Mouse (Mus musculus) adrenal gland, adult 2 months (tissue): ENCODE results near the gene Prpf4. TPM values are rescaled to one million over a fixed set of nuclear protein-coding genes. Genes with fewer than 3 reads are reported as not detected.
A peak's percentile ranks its signal among the peaks of the same experiment; 100 is the strongest.

Experiments
- DNase-seq: peaks from one replicate; pipeline ENCODE4 v3.0.0; 2021
- polyA plus RNA-seq: library from polyadenylated mRNA; depleted of rRNA; stranded (reverse); fragments of >200 nt; gene quantifications from 2 replicates; pipeline ENCODE4 v1.2.3, GENCODE M21; 2012; rRNA removed
- total RNA-seq, 2 experiments: library from RNA; stranded (reverse); gene quantifications; 2 replicates each; pipeline ENCODE4 v1.2.3; 2021

Prpf4 gene
- total and polyA plus RNA-seq, 3 experiments, result 15.1 to 23.6 (median 21.6) TPM

DNA sequence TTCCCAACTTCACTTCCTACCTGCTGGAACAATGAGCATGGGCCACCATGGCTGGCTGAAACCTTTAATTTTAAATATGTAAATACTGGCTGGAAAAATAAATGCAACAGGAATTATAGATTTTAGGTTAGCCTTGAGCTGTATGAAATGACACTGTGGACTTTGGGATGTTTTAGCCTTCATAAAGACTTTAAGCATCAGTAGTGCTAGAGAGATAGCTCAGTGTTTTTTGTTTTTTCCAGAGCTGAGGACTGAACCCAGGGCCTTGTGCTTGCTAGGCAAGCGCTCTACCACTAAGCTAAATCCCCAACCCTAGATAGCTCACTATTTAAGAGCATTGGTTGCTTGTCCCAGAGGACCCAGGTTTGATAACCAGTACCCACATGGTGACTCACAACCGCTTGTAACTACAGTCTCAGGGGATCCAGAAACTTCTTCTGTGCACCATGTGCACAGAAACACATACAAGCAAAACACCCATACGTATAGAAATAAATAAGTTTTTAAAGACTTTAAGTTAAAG is 28.7 kb downstream of the Prpf4 start:
- DNase-seq, result no peak

DNA sequence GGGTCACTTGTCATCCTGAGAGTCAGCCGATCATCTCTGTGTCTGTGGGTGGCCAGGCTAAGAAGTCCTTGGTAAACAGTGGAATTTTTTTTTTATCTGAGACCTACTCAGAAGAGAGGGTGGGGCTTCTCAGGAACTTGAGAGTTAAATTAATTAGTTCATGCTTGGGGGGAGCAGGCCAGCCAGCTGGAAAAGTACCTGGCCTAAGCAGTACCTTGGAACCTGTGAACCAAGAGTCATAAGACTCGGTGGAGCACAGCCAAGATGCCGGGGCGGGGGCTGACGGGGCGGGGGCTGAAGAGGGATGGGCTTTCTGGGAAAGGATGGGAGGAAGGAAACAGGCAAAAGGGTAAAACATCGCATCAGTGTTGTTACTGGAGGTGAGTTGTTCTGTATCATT is 29.3 kb downstream of the Prpf4 start:
- no peak for DNase-seq

DNA sequence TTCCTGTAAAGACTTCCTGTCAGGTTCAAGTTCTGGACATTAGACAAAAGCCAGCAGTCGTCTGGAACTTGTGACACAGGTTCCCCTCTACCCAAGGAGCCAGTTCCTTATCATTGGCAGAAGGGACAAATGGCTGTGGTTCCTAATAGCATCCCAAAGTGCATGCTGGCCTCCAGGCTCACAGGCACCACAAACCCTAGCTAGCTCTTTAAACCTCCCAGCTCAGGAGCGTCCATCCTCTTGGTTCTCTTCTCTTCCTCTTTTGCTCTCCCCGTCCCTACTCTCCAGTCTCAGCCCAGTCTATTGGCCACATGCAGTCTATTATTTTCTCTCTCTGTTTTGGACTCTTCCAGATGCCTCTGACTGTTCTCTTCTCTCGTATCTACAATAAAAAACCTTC is 31.2 kb downstream of the Prpf4 start:
- no peak for DNase-seq

DNA sequence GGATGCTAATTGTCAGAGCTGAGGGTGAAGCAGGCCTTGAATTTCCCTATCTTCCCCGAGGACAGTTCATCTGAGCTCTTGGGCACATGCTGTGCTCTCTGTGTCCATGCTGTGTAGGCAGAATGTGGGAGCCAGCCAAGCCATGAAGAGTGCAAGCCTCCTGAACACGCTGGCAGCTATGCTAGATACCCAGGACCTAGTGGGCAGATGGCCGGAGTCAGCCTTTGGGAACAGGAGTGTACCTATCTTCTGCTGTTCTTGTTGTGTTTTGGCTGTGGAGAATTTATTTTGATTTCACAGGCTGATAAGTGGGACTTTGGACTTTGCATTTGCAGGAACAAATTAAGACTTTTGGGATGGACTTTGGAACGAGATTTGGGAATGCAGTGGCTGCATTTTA is 31.9 kb downstream of the Prpf4 start:
- DNase-seq, result no peak

DNA sequence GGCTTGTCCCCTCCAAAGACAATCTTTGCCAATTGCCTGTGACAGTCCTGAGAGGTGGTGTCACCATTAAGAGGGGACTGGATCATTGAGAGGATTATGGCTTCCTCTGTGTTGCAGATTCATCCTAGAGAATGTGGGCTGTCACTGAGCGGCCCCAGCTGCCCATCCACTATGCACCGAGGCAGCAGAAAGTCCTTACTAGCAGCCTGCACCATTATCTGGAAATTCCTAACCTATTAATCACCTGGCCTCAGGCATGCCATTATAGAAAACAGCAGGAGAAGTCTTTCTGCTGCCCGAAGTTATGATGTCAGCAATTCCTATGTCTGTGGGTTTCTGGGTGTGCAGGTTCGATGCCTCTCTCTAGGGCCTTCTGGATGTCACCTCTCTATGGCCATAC is 32.4 kb downstream of the Prpf4 start:
- DNase-seq, result no peak

DNA sequence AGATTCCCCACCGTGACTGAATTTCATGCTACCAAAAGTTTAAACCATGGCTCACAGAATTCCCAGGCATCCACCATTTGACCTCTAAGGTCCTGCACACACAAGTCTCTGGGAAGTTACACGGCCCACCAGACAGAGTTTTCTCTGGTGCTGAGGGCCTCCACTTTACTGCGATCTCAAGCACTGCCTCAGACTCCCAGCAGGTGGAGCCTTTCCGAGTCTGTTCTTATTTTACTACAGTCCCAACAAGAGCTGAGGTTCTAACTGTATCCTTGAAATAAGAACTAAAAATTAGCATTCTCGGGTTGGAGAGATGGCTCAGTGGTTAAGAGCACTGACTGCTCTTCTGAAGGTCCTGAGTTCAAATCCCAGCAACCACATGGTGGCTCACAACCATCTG is 46.4 kb downstream of the Prpf4 start:
- peak; percentile 33 for DNase-seq

DNA sequence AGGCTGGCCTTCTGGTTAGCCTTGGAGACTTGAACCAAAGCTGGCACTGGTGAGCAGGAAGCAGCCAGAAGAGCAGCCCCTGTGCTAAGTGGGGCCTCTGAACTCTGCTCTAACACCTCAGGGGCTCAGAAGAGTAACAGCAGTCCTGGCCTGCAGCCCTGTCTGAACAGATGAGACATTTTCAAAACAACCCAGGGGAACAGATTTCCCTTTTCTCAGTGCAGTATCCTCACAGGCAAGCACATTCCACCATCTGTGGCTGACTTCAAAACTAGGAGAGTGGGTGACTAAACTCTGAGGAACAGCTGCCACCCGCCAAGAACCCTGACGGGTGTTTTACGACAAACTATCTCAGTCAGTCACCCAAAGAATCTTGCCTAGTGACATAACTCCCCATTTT is 50.5 kb downstream of the Prpf4 start:
- DNase-seq, result no peak

DNA sequence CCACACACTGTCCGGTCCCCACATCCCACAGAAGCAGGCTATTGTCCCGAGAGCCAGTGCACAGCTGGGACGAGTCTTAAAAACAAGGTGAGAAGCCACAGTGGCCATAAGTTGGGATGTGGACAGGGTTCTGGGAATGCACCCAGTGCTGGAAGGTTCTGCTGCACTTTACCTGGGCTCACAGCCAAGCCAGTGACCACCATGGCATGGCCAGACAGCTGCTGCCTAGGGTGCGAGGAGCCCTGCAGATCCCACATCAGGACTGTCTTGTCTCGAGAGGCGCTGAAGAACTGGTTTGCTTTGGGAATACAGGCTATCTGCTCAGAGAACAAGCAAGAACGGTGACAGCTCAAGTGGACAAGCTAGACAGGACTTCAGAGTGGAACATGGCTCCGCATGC is 51.8 kb downstream of the Prpf4 start:
- no peak for DNase-seq

DNA sequence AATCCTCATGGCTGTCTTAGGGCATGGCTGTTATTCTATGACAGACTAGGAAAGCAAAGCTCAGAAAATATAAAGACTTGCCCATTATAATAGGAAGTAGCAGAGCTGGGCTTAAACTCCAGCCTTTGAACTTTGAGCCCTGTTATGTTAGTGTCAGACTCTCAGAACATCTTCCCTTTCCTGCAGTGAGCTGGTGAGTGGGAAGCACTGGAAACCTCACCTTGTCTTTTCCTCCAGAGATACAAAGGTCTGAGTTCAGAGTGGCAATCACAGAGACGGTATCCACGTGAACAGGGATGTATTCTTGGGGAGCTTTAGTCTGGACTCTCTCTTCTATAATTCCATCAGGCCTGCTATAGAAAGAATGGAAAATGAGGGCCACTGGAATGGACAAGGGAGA is 54.5 kb downstream of the Prpf4 start:
- no peak for DNase-seq

DNA sequence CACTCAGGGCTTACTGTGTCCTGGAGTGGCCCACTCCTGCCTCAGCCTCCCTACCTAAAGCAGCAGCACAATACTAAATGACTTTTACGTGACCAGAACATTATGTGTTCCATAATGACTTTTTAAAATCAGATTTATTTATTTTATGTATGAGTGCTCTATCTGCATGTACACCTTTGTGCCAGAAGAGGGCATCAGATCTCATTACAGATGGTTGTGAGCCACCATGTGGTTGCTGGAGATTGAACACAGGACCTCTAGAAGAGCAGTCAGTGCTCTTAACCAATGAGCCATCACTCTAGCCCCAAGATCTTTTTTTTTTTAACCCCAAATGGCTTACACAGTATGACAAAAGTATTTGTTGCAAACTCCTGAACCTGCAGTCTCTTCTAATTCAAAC is 59.6 kb downstream of the Prpf4 start:
- DNase-seq, result no peak

DNA sequence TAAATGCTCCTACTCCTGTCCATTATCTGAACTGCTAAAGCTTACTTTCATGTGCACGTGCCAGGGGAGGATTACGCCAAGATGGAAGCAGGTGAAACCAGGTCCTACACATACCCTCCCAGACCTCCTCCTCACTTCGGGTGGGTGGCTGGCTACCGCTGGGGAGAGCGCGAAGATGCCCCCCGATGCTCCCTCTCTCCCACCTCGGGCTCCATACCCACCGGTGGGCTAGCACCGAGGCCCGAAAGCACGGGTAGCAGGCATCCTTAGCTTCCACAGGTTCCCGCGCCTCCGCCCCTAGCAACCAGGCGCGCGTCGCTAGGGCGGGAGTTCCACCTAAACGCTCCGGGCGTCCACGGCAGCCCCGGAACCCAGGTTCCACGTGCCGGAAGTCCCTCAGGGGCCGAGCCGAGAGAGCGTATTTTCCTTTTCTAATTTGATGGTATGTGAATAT is 62.0 kb downstream of the Prpf4 start, which contains the start of gene Wdr31:
Gene Wdr31, minus strand, starts transcription at position 299 of the 454 bp plus-strand sequence.
- peak; percentile 84 for DNase-seq

DNA sequence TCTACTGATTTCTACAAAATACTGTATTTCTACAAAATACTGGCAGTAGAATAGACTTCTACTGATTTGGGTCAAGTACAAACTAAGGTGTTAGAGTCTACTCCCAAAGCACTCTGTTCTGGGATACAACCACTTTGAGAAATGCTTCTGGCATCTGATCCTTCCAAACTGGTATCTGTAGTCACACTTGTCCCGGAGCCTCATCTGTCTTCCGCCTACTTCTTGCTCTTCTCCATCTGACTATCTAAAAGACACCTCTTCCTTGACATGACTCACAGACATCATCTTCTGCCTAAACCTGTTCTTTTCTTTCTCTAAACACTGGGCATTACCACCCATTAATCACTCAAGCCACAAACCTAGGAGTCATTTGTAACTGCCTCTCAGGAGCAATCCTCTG is 63.5 kb downstream of the Prpf4 start:
- DNase-seq, result no peak

DNA sequence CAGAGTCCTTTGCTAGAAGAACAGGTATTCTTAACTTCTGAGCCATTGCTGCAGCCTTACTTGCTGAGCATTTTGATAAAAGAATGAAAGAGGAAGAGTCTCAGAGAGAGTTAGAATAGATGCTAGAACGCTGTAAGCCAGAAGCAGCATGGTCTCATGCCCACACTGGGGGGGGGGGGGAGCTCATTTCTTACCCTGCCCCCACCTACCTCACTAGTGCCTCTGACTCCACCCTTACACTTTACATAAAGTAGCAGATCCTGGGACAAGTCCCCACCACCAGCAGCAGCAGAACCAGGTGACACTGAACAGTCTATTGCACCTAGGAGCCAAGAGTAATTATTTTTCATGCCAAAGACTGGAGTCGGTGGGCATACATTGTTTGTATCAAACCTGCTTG is 66.5 kb downstream of the Prpf4 start:
- no peak for DNase-seq

DNA sequence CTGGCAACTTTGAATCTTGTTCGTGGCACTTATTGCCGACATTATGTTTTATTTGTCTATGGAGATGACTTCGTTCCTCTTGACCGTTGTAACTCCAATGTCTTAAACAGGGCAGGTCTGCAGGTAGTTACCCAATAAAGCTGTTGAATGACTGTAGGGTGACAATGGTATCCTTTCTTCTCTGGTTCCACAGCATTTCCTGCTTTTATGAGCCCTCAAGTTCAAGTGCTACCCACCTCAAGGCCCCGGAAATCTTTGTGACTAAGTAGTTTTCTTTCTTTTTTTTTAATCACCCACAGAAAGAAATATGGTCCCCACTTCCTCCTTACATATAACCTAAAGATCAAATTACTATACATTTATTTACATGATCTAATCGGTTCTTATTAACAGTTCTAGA is 67.2 kb downstream of the Prpf4 start:
- DNase-seq, result no peak

Other genes starting within 250 kb of the Prpf4 start
- 1 to 10 TPM; 5.3 to 7.3 TPM for gene Zfp37, start 177.8 kb upstream of the Prpf4 start, total RNA-seq
- 0.06 and 0.10 TPM in 2 replicates for gene Zfp37, start 177.8 kb upstream of the Prpf4 start, polyA plus RNA-seq
- gene Slc31a2, start 146.2 kb upstream of the Prpf4 start, total RNA-seq, result 10 to 100 TPM; 21.2 to 51.9 TPM
- gene Slc31a2, start 146.2 kb upstream of the Prpf4 start, polyA plus RNA-seq, result 40.5 and 44.4 TPM in 2 replicates
- 10 to 100 TPM; 35.2 to 36.9 TPM for gene Fkbp15, start 48.2 kb upstream of the Prpf4 start, total RNA-seq
- 21.8 and 27.4 TPM in 2 replicates for gene Fkbp15, start 48.2 kb upstream of the Prpf4 start, polyA plus RNA-seq
- gene Slc31a1, start 48.1 kb upstream of the Prpf4 start, total RNA-seq, result 10 to 100 TPM; 50.1 to 50.7 TPM
- 11.6 and 12.3 TPM in 2 replicates for gene Slc31a1, start 48.1 kb upstream of the Prpf4 start, polyA plus RNA-seq
- gene Cdc26, start 155 bp upstream of the Prpf4 start, total RNA-seq, result 10 to 100 TPM; 62.0 to 67.5 TPM
- 7.9 and 12.5 TPM in 2 replicates for gene Cdc26, start 155 bp upstream of the Prpf4 start, polyA plus RNA-seq
- 1 to 10 TPM in 1 of 2 experiments, not detected in 1; 1.1 TPM for gene Rnf183, start 26.5 kb downstream of the Prpf4 start, total RNA-seq
- gene Rnf183, start 26.5 kb downstream of the Prpf4 start, polyA plus RNA-seq, result 0.28 and 3.3 TPM in 2 replicates
- gene Wdr31, start 62.1 kb downstream of the Prpf4 start, total RNA-seq, result 1 to 10 TPM in 1 of 2 experiments, under 1 TPM in 1; 0.78 to 2.0 TPM
- 1.3 and 2.6 TPM in 2 replicates for gene Wdr31, start 62.1 kb downstream of the Prpf4 start, polyA plus RNA-seq
- gene Bspry, start 71.3 kb downstream of the Prpf4 start, total RNA-seq, result 10 to 100 TPM in 1 of 2 experiments, 1 to 10 TPM in 1; 3.0 to 13.9 TPM
- gene Bspry, start 71.3 kb downstream of the Prpf4 start, polyA plus RNA-seq, result 10.9 and 15.3 TPM in 2 replicates
- gene Hdhd3, start 94.7 kb downstream of the Prpf4 start, total RNA-seq, result 10 to 100 TPM in 1 of 2 experiments, 1 to 10 TPM in 1; 9.2 to 26.1 TPM
- gene Hdhd3, start 94.7 kb downstream of the Prpf4 start, polyA plus RNA-seq, result 16.8 and 20.1 TPM in 2 replicates
- 100 to 1,000 TPM; 102 to 118 TPM for gene Alad, start 111.1 kb downstream of the Prpf4 start, total RNA-seq
- gene Alad, start 111.1 kb downstream of the Prpf4 start, polyA plus RNA-seq, result 313 and 413 TPM in 2 replicates
- 10 to 100 TPM; 48.4 to 50.5 TPM for gene Pole3, start 116.3 kb downstream of the Prpf4 start, total RNA-seq
- gene Pole3, start 116.3 kb downstream of the Prpf4 start, polyA plus RNA-seq, result 11.7 and 13.8 TPM in 2 replicates
- gene 4933430I17Rik, start 116.6 kb downstream of the Prpf4 start, total RNA-seq, result under 1 TPM; 0.14 to 0.31 TPM
- 0.06 TPM in 1 of 2 replicates, not detected in the other for gene 4933430I17Rik, start 116.6 kb downstream of the Prpf4 start, polyA plus RNA-seq
- gene Rgs3, start 151.1 kb downstream of the Prpf4 start, total RNA-seq, result 10 to 100 TPM; 28.2 to 39.5 TPM
- gene Rgs3, start 151.1 kb downstream of the Prpf4 start, polyA plus RNA-seq, result 31.5 and 35.7 TPM in 2 replicates